Mouse (Mus musculus) midbrain, postnatal 0 days (tissue): Measurements from ENCODE around the gene Nfic. TPM values are rescaled to one million over a fixed set of nuclear protein-coding genes. Genes with fewer than 3 reads are reported as not detected.

Experiments used
- ATAC-seq: fragments of 200-750 bp; cut with Nextera tagmentation; 2 replicates; pipeline ENCODE4 v1.8.0; 2017; ENCODE audit warnings: moderate number of reproducible peaks, mild to moderate bottlenecking, moderate TSS enrichment, moderate library complexity; ENCODE audit not compliant: low FRiP score
- DNase-seq: peaks from one replicate; pipeline ENCODE4 v3.0.0-alpha.2; 2015; ENCODE audit warnings: low spot score
- H3K27ac ChIP-seq: fragments of 300-500 bp; sonication (generic); 2 replicates; pipeline ENCODE4 v1.5.1; 2014; ENCODE audit warnings: low read depth, mild to moderate bottlenecking, low read length, mixed read lengths
- H3K27me3 ChIP-seq: fragments of 300-500 bp; sonication (generic); 2 replicates; pipeline ENCODE4 v1.6.1; 2014; ENCODE audit warnings: low read length, control low read depth, mixed read lengths; ENCODE audit not compliant: insufficient read depth
- H3K36me3 ChIP-seq: fragments of 300-500 bp; sonication (generic); 2 replicates; pipeline ENCODE4 v1.6.1; 2014; ENCODE audit warnings: low read length, control low read depth, mixed read lengths; ENCODE audit not compliant: insufficient read depth
- H3K4me1 ChIP-seq: fragments of 300-500 bp; sonication (generic); 2 replicates; pipeline ENCODE4 v1.6.1; 2014; ENCODE audit warnings: mild to moderate bottlenecking, control low read depth, antibody characterized with exemption, low read length, mixed read lengths; ENCODE audit not compliant: insufficient read depth
- H3K4me2 ChIP-seq: fragments of 300-500 bp; sonication (generic); 2 replicates; pipeline ENCODE4 v1.6.1; 2014; ENCODE audit warnings: low read depth, mild to moderate bottlenecking, low read length, mixed read lengths; ENCODE audit not compliant: poor library complexity, severe bottlenecking
- H3K4me3 ChIP-seq: fragments of 300-500 bp; sonication (generic); 2 replicates; pipeline ENCODE4 v1.5.1; 2014; ENCODE audit warnings: low read depth, mild to moderate bottlenecking, low read length, moderate library complexity
- H3K9ac ChIP-seq: fragments of 300-500 bp; sonication (generic); replicated peaks from 2 replicates; pipeline ENCODE4 v1.6.1; 2014; ENCODE audit warnings: mild to moderate bottlenecking, low read length, moderate library complexity, mixed read lengths; ENCODE audit not compliant: poor library complexity, severe bottlenecking
- H3K9me3 ChIP-seq: fragments of 300-500 bp; sonication (generic); 2 replicates; pipeline ENCODE4 v1.6.1; 2016; ENCODE audit warnings: low read length, control low read depth
- CTCF ChIP-seq: IDR thresholded peaks from 2 replicates; pipeline ENCODE4 v1.5.1; 2016; ENCODE audit warnings: antibody characterized with exemption, mild to moderate bottlenecking
- WGBS: fragments of 180-500 bp; shearing (Covaris S2); extraction: QIAGEN DNeasy Blood & Tissue Kit; methylation state at CpG from one replicate; pipeline ENCODE4 v1.1.7; 2014; 5-methylcytosine and 5-hydroxymethylcytosine counted together
- polyA plus RNA-seq: library from polyadenylated mRNA; unstranded; fragments of >200 nt; fragmentation: Nextera tagmentation; extraction: Ambion mirVana; gene quantifications from 2 replicates; pipeline ENCODE4 v1.2.1, GENCODE M21; 2015
- total RNA-seq: library from RNA; depleted of rRNA; stranded (reverse); fragments of >200 nt; gene quantifications from 2 replicates; pipeline ENCODE4 v1.2.3, GENCODE M21; 2014

Nfic gene
- total and polyA plus RNA-seq, 2 experiments from 2014 or later: 17.4 to 19.1 TPM

- Histone ChIP-seq H3K27ac (no peak overlapping the region), H3K4me1 (no peaks in the 10 kb centered on the region), H3K4me3 (no peak overlapping the region), H3K4me2 (no peak overlapping the region), H3K27me3 (peaks cover 24% of the 10 kb centered on the region), H3K9ac (no peak overlapping the region), H3K9me3 (no peaks in the 10 kb centered on the region), H3K36me3 (0 out of 2 replicates have a peak, but pooled peaks cover 3% of the 10 kb centered on the region)
- WGBS: 52% methylated on average over 12 of the region's 12 CpGs
- no peak for DNase-seq
- no peak for TF ChIP-seq CTCF
- ATAC-seq: no peak
Observed at GRCm38 (mm10) chr10:81456983-81457563, 1.6 kb upstream of the Nfic start.

- WGBS: 74% methylated on average over 2 of the region's 2 CpGs
- ATAC-seq (no peak), DNase-seq (no peak)
- H3K9ac ChIP-seq: no peak overlapping the region
- H3K27ac ChIP-seq: no peak overlapping the region
- H3K4me1 ChIP-seq: no peaks in the 10 kb centered on the region
- no peak overlapping the region for H3K4me2 ChIP-seq
- H3K9me3 ChIP-seq: no peaks in the 10 kb centered on the region
- no peak overlapping the region for H3K4me3 ChIP-seq
- no peaks in the 10 kb centered on the region for H3K36me3 ChIP-seq
- H3K27me3 ChIP-seq: peaks cover 40% of the 10 kb centered on the region
- no peak for TF ChIP-seq CTCF
Observed at GRCm38 (mm10) chr10:81454106-81454505, 1.3 kb downstream of the Nfic start.

GRCm38 (mm10) chr10:81452947-81453288 lies 2.5 kb downstream of the Nfic start:
- peaks cover 40% of the 10 kb centered on the region for H3K27me3 ChIP-seq

GRCm38 (mm10) chr10:81452237-81452946 lies 3.0 kb downstream of the Nfic start:
- Histone ChIP-seq H3K9ac (no peak overlapping the region), H3K9me3 (no peaks in the 10 kb centered on the region), H3K27ac (no peak overlapping the region), H3K27me3 (peaks cover 40% of the 10 kb centered on the region), H3K36me3 (no peaks in the 10 kb centered on the region), H3K4me1 (no peaks in the 10 kb centered on the region), H3K4me2 (no peak overlapping the region), H3K4me3 (no peak overlapping the region)
- DNase-seq (no peak), ATAC-seq (no peak)
- no peak for TF ChIP-seq CTCF
- 11% methylated on average over 36 of the region's 36 CpGs for WGBS

More at GRCm38 (mm10) chr10:81452947-81453288, 2.5 kb downstream of the Nfic start:
- no peak overlapping the region for H3K4me2 ChIP-seq
- no peak overlapping the region for H3K27ac ChIP-seq
- no peaks in the 10 kb centered on the region for H3K9me3 ChIP-seq
- DNase-seq (no peak), ATAC-seq (no peak)
- 6% methylated on average over 14 of the region's 14 CpGs for WGBS
- H3K4me3 ChIP-seq: no peak overlapping the region
- H3K9ac ChIP-seq: no peak overlapping the region
- H3K4me1 ChIP-seq: no peaks in the 10 kb centered on the region
- H3K36me3 ChIP-seq: no peaks in the 10 kb centered on the region
- no peak for TF ChIP-seq CTCF

GRCm38 (mm10) chr10:81451365-81451745 lies 4.1 kb downstream of the Nfic start:
- DNase-seq (no peak), ATAC-seq (no peak)
- Histone ChIP-seq H3K27ac (no peak overlapping the region), H3K36me3 (no peaks in the 10 kb centered on the region), H3K9ac (no peak overlapping the region; the same call in 1 of the 2 replicates), H3K4me1 (no peaks in the 10 kb centered on the region), H3K9me3 (no peaks in the 10 kb centered on the region), H3K4me2 (no peak overlapping the region), H3K4me3 (no peak overlapping the region), H3K27me3 (peaks cover 40% of the 10 kb centered on the region)
- WGBS: 74% methylated on average over 6 of the region's 6 CpGs
- TF ChIP-seq CTCF: no peak

- no peaks in the 10 kb centered on the region for H3K9me3 ChIP-seq
- H3K4me1 ChIP-seq: no peaks in the 10 kb centered on the region
- TF ChIP-seq CTCF: no peak
- no peak overlapping the region for H3K4me3 ChIP-seq
- H3K36me3 ChIP-seq: no peaks in the 10 kb centered on the region
- ATAC-seq (no peak), DNase-seq (no peak)
- H3K27ac ChIP-seq: no peak overlapping the region
- 64% methylated on average over 9 of the region's 9 CpGs for WGBS
- no peak overlapping the region for H3K9ac ChIP-seq
- no peak overlapping the region for H3K4me2 ChIP-seq
- H3K27me3 ChIP-seq: peaks cover 40% of the 10 kb centered on the region
Observed at GRCm38 (mm10) chr10:81450641-81451364, 4.6 kb downstream of the Nfic start.
